Mouse (Mus musculus) midbrain, embryonic 16.5 days (tissue): ENCODE measurements around the gene Ganab. TPM values are rescaled to one million over a fixed set of nuclear protein-coding genes. Genes with fewer than 3 reads are reported as not detected.

Source experiments
- ATAC-seq: fragments of 200-750 bp; cut with Nextera tagmentation; 2 replicates; pipeline ENCODE4 v1.8.0; 2017; ENCODE audit warnings: moderate TSS enrichment
- H3K27ac ChIP-seq: fragments of 300-500 bp; sonication (generic); 2 replicates; pipeline ENCODE4 v1.5.1; 2014; ENCODE audit warnings: mild to moderate bottlenecking, low read length, mixed read lengths
- H3K27me3 ChIP-seq: fragments of 300-500 bp; sonication (generic); 2 replicates; pipeline ENCODE4 v1.6.1; 2014; ENCODE audit warnings: low read depth, low read length, mixed read lengths; ENCODE audit not compliant: control insufficient read depth, insufficient read depth
- H3K36me3 ChIP-seq: fragments of 300-500 bp; sonication (generic); 2 replicates; pipeline ENCODE4 v1.6.1; 2014; ENCODE audit warnings: mild to moderate bottlenecking, low read length, moderate library complexity, mixed read lengths; ENCODE audit not compliant: control insufficient read depth, insufficient read depth
- H3K4me1 ChIP-seq: fragments of 300-500 bp; sonication (generic); 2 replicates; pipeline ENCODE4 v1.6.1; 2014; ENCODE audit warnings: mild to moderate bottlenecking, low read length, mixed read lengths; ENCODE audit not compliant: control insufficient read depth, insufficient read depth
- H3K4me2 ChIP-seq: fragments of 300-500 bp; sonication (generic); 2 replicates; pipeline ENCODE4 v1.6.1; 2014; ENCODE audit warnings: mild to moderate bottlenecking, low read length, mixed read lengths
- H3K4me3 ChIP-seq: fragments of 300-500 bp; sonication (generic); 2 replicates; pipeline ENCODE4 v1.5.1; 2014; ENCODE audit warnings: low read depth, mild to moderate bottlenecking, low read length, moderate library complexity, mixed read lengths
- H3K9ac ChIP-seq: fragments of 300-500 bp; sonication (generic); 2 replicates; pipeline ENCODE4 v1.6.1; 2014; ENCODE audit warnings: low read depth, low read length, mixed read lengths
- H3K9me3 ChIP-seq: fragments of 300-500 bp; sonication (generic); replicated peaks from 2 replicates; pipeline ENCODE4 v1.6.1; 2014; ENCODE audit warnings: mild to moderate bottlenecking, low read length, mixed read lengths; ENCODE audit not compliant: control insufficient read depth, poor library complexity, severe bottlenecking
- WGBS: fragments of 180-500 bp; shearing (Covaris S2); extraction: QIAGEN DNeasy Blood & Tissue Kit; methylation state at CpG from one replicate; pipeline ENCODE4 v1.1.7; 2014; 5-methylcytosine and 5-hydroxymethylcytosine counted together
- polyA plus RNA-seq: library from polyadenylated mRNA; unstranded; fragments of >200 nt; fragmentation: Nextera tagmentation; extraction: Ambion mirVana; gene quantifications from 2 replicates; pipeline ENCODE4 v1.2.1, GENCODE M21; 2015

The Ganab gene
- polyA plus RNA-seq, 1 experiment from 2014 or later, result 76.8 TPM

GRCm38 (mm10) chr19:8945251-8945650 is 47.4 kb downstream of the Ganab start:
- ATAC-seq, result no peak
- H3K4me2 ChIP-seq, result peak overlapping the region; percentile 27; the same call in 1 of the 2 replicates
- H3K4me1 ChIP-seq, result peaks cover 28% of the 10 kb centered on the region
- H3K27me3 ChIP-seq, result no peaks in the 10 kb centered on the region
- H3K36me3 ChIP-seq, result peaks cover 38% of the 10 kb centered on the region
- H3K4me3 ChIP-seq, result no peak overlapping the region
- H3K9me3 ChIP-seq, result no peaks in the 10 kb centered on the region
- H3K9ac ChIP-seq, result no peak overlapping the region
- H3K27ac ChIP-seq, result no peak overlapping the region
- WGBS, result 92% methylated on average over 6 of the region's 6 CpGs

DNA sequence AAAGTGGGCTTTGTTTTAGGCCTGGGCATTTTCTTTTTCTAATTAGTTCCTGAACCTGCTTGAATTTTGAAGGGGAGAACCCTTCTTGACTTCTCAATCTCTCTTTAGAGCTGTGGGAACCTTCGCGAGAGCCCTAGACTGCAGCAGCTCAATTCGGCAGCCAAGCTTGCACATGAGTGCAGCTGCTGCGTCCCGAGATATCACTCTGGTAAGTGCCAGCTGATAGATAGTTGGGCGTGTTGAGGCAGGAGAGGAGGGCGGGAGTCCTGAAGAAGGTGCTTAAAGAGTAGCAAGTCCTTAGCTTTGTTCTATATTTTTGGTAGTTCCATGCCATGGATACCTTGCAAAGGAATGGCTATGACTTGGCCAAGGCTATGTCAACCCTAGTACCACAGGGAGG is 49.1 kb downstream of the Ganab start:
- H3K27me3 ChIP-seq, result no peaks in the 10 kb centered on the region
- H3K27ac ChIP-seq, result no peak overlapping the region
- H3K9me3 ChIP-seq, result no peaks in the 10 kb centered on the region
- H3K4me3 ChIP-seq, result no peak overlapping the region
- H3K36me3 ChIP-seq, result peaks cover 50% of the 10 kb centered on the region
- no peak overlapping the region for H3K9ac ChIP-seq
- H3K4me2 ChIP-seq, result no peak overlapping the region
- WGBS, result 95% methylated on average over 7 of the region's 7 CpGs
- peaks cover 24% of the 10 kb centered on the region for H3K4me1 ChIP-seq
- no peak for ATAC-seq

DNA sequence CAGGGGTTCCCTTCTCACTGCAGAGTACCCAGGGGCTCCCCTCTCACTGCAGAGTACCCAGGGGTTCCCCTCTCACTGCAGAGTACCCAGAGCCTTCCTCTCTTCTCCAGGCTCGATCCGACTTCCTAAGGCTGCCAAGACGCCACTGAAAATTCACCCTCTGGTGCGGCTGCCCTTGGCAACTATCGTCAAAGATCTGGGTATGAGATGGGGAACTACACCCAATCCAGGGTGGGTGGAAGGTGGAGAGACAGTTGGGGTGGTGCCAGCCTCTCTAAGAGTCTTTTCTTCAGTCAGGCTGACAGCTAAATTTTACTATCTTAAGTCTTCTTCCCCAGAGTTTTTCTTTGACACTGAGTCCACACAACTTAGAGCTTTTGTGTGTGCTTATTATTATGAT is 52.3 kb downstream of the Ganab start:
- Histone ChIP-seq H3K4me1 (peaks cover 22% of the 10 kb centered on the region), H3K9me3 (no peaks in the 10 kb centered on the region), H3K4me2 (no peak overlapping the region), H3K27me3 (no peaks in the 10 kb centered on the region), H3K4me3 (no peak overlapping the region), H3K9ac (no peak overlapping the region), H3K36me3 (peaks cover 50% of the 10 kb centered on the region), H3K27ac (no peak overlapping the region)
- 94% methylated on average over 5 of the region's 5 CpGs for WGBS
- no peak for ATAC-seq

DNA sequence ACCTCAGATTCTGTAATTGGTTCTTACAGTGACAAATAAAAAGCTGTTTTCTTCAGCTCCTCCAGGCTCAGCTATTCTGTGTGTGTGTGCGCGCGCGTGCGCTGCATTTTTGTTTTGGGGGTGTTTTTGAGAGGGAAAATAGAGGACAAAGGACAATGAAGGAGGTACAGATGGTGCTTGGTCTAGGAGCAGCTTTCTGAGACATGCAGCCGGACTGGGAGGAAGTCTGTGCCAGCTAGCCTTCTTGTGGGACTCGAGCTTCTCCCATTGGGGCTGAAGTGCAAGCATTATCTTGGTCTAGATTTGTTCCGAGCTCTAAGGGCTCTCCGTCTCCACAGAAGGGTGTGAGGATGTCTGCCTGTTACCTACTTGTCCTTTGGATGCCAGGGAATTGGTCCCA is 54.4 kb downstream of the Ganab start:
- H3K27ac ChIP-seq, result peak overlapping the region; percentile 3; the same call in 1 of the 2 replicates
- WGBS, result 78% methylated on average over 9 of the region's 9 CpGs
- H3K4me2 ChIP-seq, result no peak overlapping the region
- peaks cover 19% of the 10 kb centered on the region for H3K4me1 ChIP-seq
- ATAC-seq, result no peak
- no peaks in the 10 kb centered on the region for H3K27me3 ChIP-seq
- no peaks in the 10 kb centered on the region for H3K9me3 ChIP-seq
- no peak overlapping the region for H3K4me3 ChIP-seq
- H3K36me3 ChIP-seq, result peaks cover 41% of the 10 kb centered on the region
- H3K9ac ChIP-seq, result no peak overlapping the region

DNA sequence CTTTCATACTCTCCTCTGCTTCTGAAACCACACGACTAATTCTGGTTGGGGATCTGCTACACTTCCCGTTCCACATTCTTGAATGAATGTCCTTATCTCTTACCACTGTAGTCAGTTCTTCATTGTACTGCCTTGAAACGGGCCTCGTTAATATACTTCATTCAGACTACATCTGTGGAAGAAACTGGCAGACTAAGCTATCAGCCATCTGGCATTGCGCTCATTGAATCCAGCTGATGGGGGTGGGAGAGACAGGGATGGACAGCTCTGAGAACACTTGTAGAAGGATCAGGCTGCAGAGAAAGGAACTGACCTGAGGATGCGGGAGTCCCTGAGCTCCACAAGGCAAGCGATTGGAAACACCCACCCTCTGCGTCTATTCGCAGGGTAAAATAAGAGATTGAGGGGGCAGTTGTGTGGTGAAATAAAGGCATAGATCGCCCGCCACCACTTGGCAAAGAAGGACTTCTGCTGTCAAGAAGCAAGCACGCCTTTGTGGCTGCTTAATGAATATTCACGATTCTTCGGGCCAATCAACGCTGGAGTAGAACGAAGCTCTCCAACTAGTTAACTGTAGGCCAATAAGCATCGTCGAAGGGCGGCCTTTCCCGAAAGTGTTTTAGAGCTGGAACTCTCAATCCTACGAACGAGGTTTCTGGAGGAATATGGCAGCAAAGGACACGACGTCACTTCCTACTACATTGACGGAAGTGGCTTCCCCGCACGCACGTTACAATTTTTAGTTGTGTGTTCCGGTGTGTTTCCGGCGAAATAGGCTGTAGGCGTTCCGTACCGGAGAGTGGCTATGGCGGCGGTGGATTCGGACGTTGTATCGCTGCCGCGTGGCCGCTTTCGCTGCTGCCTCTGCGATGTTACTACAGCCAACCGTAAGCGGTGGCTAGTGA is 55.5 kb downstream of the Ganab start, which contains the start of gene Tut1:
TSS of gene Tut1 (plus strand) at position 713 of the 905 bp plus-strand sequence.
- Histone ChIP-seq H3K4me3 (peak within 1 kb of the TSS; percentile 72), H3K4me2 (peak within 1 kb of the TSS; percentile 83), H3K27me3 (no peaks in the 10 kb centered on the region), H3K36me3 (peaks cover 29% of the 10 kb centered on the region), H3K4me1 (peaks cover 19% of the 10 kb centered on the region), H3K27ac (peak within 1 kb of the TSS; percentile 79), H3K9me3 (no peaks in the 10 kb centered on the region), H3K9ac (peak within 1 kb of the TSS; percentile 75)
- WGBS, result 1% methylated on average over 46 of the region's 46 CpGs
- ATAC-seq, result peak; percentile 95

GRCm38 (mm10) chr19:8954171-8954570 is 56.3 kb downstream of the Ganab start:
- H3K36me3 ChIP-seq, result peaks cover 22% of the 10 kb centered on the region
- no peaks in the 10 kb centered on the region for H3K9me3 ChIP-seq
- WGBS, result 7% methylated on average over 9 of the region's 9 CpGs
- peak overlapping the region; percentile 72 for H3K4me3 ChIP-seq
- peak overlapping the region; percentile 75 for H3K9ac ChIP-seq
- no peaks in the 10 kb centered on the region for H3K27me3 ChIP-seq
- H3K4me2 ChIP-seq, result peak overlapping the region; percentile 83
- peaks cover 19% of the 10 kb centered on the region for H3K4me1 ChIP-seq
- H3K27ac ChIP-seq, result peak overlapping the region; percentile 74; the same call in 1 of the 2 replicates
- ATAC-seq, result no peak

DNA sequence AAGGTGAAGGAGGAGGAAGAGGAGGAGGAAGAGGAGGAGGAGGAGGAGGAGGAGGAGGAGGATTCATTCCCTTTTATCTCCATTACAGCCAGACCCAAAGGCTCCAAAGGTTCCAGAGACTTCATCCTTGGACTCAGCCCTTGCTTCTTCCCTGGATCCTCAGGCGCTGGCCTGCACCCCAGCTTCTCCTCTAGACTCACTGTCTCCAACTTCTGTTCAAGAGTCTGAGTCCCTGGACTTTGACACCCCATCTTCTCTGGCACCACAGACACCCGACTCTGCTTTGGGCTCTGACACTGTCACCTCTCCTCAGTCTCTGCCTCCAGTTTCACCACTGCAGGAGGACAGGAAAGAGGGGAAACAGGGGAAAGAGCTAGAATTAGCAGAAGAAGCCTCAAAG is 64.4 kb downstream of the Ganab start:
- no peaks in the 10 kb centered on the region for H3K9me3 ChIP-seq

GRCm38 (mm10) chr19:8965075-8965474 is 67.2 kb downstream of the Ganab start:
- Histone ChIP-seq H3K9me3 (no peaks in the 10 kb centered on the region), H3K4me3 (no peak overlapping the region), H3K4me1 (peaks cover 17% of the 10 kb centered on the region), H3K27ac (no peak overlapping the region), H3K27me3 (no peaks in the 10 kb centered on the region), H3K9ac (no peak overlapping the region), H3K4me2 (no peak overlapping the region), H3K36me3 (peaks cover 37% of the 10 kb centered on the region)
- 91% methylated on average over 11 of the region's 11 CpGs for WGBS
- no peak for ATAC-seq

More for the DNA sequence above, 64.4 kb downstream of the Ganab start:
- Histone ChIP-seq H3K4me1 (peaks cover 4% of the 10 kb centered on the region; the same call in 1 of the 2 replicates), H3K27ac (no peak overlapping the region), H3K4me3 (no peak overlapping the region), H3K4me2 (no peak overlapping the region), H3K27me3 (no peaks in the 10 kb centered on the region), H3K9ac (no peak overlapping the region), H3K36me3 (peaks cover 37% of the 10 kb centered on the region)
- WGBS, result 89% methylated on average over 2 of the region's 2 CpGs
- ATAC-seq, result no peak

GRCm38 (mm10) chr19:8965771-8966170 is 67.9 kb downstream of the Ganab start:
- Histone ChIP-seq H3K9me3 (no peaks in the 10 kb centered on the region), H3K36me3 (peaks cover 42% of the 10 kb centered on the region), H3K4me3 (no peak overlapping the region), H3K4me2 (peak overlapping the region; percentile 50), H3K27ac (no peak overlapping the region), H3K27me3 (no peaks in the 10 kb centered on the region), H3K4me1 (peaks cover 17% of the 10 kb centered on the region), H3K9ac (no peak overlapping the region)
- 88% methylated on average over 8 of the region's 8 CpGs for WGBS
- no peak for ATAC-seq
